Mouse (Mus musculus): ENCODE results near the gene Tpbgl.

Gene Tpbgl

GRCm38 (mm10) chr7:99641245-99641644, 14.3 kb upstream of the Tpbgl start:
- no peak for DNase-seq

- no peak for DNase-seq
These were observed 7.2 kb upstream of the Tpbgl start for GRCm38 (mm10) chr7:99633966-99634665.

DNA sequence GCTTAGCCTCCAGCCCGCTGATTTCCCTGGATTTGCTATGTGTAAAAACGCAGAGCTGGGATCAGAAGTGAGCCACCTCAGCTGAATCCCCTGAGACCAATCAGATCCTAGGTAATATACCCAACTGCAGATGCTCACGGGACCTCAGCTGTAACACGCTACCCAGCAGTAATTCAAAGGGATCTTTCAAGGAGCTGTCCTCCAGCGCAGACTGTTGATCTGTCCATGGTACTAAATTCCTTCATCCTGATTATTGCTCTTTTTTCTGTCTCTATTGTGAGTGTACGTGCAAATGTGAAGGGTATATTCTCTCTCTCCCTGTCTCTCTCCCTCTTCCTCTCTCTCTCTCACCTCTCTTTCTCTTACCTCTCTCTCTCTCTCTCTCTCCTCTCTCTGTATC, 5.4 kb upstream of the Tpbgl start:
- DNase-seq = no peak

DNA sequence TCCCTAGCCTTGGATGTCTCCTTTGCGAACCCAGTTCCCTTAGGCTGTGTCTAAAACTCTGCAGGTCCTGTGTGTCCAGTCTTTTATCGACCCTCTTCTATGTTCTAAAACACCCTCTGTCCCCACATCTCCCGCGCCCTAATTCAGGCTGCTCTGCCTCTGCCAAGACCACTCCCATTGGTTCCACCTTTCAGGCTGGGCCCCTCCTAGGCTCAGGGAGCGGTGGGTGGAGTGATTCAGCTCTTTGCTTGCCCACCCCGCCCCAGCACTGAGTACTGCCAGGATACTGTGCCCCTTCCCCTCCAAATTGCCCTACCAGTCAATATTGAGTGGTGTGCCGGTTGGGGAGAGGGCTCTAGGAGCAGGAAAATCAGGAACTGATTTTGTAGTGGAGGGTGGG, 463 bp upstream of the Tpbgl start:
- DNase-seq = no peak

DNA sequence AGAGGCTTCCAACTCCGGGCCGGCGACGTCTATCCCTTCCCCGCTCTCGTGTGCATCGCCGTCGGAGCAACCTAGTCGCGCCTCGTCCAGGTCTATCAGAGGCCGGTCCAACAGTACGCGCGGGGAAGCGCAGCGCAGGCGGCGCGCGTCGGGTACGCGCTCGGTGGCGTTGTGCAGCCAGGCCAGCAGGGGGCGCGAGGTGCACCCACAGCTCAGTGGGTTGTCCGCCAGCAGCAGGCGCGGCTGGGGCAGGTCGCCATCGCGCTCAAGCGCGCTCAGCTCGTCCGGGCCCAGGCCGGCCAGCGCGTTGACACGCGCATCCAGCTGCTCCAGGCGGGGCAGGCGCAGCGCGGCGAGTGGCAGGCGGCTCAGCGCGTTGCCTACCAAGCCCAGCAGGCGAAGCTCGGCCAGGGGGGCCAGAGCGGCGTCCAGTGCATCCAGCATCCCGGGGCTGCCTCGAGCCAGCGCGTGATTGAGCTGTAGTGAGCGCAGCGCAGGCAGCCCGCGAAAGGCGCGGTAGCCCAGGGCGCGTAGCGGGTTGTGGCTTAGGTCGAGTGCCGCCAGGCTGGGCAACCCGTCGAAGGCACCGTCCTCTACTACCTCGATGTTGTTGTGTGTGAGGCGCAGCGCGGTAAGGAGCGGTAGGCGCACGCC, 1.1 kb downstream of the Tpbgl start:
- peak; percentile 71 for DNase-seq

GRCm38 (mm10) chr7:99618860-99619259, 8.0 kb downstream of the Tpbgl start:
- peak; percentile 27 for DNase-seq

DNA sequence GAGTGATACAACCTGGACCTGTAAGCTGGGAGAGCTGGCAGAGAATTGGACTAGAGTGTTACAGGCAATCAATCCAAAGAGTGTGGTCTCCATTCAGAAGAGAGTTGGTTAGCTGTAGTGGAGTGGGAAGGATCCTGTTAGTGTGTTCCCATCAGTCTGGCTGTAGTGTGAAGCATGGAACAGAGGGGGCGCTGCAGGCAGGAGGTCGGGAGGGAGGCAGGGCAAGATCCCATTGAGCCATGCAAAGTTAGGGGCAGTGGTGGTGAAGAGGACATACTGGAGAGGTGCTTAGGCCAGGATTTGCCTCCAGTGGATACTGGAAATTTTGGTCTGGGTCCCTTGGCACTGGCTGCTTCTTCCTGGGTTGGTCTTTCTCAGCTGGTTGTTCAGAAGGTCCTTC, 8.6 kb downstream of the Tpbgl start:
- no peak for DNase-seq

- DNase-seq = no peak
These were observed 19.3 kb downstream of the Tpbgl start for GRCm38 (mm10) chr7:99607632-99608031.

- DNase-seq = no peak
These were observed 20.1 kb downstream of the Tpbgl start for GRCm38 (mm10) chr7:99606766-99607165.

DNA sequence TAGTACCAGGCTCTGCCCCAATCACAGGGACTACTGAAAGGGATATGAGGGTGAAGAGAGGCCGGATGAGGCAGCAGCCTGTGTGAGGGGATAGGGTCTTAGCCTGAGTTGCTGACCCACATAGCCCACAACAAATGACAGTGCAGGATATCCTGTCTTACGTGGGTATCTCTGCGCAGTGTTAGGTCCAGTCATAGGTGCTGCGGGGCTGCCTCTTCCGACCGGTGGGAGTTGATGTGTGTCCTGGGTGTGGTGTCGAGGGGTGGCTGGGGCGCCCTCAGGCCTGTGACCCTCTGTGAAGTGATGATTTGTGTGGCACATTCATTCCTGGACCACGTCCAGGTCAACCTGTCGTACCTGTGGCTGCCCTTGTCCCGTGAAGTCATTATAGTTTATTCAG, 20.6 kb downstream of the Tpbgl start:
- DNase-seq = no peak

DNA sequence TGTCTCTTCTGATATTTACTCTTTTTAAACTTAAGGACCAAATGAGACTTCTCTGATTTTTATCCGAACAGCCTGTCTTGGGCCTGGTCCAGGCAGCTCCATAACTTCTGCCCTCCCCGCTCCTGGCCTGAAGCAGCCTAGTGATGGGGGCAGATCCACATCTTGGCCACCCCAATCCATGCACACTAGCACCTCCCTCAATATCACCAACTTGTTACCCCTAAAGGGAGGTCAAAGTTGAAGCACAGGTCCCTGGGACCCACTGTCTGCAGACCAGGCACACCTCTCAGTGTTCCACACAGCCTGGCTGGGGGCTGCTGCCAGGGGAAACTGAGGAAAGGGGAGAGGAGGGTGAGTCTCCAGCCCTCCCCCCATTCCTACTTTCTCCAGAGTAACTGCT, 21.8 kb downstream of the Tpbgl start:
- no peak for DNase-seq

GRCm38 (mm10) chr7:99603875-99604662, 22.8 kb downstream of the Tpbgl start:
- DNase-seq = no peak

DNA sequence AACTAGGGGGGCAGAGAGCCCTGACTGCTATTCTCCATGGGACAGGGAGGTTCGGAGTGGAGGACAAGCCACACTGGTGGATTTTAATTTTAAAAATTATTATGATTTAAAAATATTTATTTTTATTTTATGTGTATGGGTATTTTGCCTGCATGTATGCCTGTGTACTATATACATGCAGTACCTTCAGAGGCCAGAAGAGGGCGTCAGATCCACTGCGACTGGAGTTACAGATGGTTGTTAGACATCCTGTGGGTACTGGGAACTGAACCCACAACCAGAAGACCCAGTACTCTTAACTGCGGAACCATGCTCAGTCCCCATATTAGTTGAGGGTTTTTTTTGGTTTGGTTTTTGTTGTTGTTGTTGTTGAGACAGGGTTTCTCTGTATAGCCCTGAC, 28.2 kb downstream of the Tpbgl start:
- no peak for DNase-seq

DNA sequence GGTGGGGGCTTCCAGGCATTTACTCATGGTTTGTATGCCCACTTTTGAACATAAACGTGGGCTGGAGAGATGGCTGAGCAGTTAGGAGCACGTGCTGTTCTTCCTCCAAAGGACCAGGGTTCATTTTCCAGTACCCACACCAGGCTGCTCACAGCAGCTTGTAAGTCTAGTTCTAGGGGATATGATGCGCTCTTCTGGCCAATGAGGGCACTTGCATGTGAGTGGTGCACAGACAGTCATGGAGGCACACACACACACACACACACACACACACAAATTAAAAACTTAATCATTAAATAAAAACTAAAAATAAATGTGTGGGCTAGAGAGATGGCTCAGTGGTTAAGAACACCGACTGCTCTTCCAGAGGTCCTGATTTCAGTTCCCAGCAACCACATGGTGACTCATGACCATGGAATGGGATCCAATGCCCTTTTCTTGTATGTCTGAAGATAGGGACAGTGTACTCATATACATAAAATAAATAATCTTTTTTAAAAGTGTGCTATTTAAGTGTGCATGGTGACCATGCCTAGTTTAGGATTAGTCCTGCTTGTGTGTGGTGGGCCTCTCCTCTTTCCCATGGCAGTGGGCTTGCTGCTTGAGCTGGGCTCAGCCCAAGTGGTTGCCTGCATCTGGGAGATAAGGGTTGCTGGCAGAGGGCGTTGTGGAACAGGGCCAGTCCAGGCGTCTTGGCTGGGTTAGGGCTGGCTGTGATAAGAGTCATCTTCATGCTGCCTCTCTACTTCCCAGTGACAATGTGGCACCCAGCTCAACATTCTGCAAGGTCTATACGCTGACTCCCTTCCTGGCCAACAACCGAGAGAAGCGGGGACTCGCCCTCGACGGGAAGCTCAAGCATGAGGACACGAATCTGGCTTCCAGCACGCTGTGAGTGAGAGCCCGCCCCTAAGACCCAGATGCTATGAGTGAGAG, 32.8 kb downstream of the Tpbgl start:
- DNase-seq = no peak

DNA sequence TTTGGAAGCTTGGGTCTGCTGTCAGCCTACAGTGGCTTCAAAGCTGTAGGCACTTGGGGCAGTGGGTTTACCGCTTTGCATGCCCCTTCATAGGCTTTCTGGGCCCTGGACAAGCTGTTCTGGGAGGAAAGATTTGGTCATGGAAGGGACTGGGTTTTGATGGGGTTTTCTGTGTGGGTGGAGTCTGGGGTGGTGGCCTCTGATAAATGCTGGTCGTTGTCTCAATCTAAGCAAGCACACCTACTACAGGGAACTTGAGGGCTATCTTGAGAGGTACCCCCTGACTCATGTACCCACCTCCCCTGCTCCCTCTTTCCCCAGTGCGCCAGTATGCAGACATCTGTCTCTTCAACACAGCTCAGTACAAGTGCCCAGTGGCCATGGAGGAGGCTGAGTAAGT, 34.2 kb downstream of the Tpbgl start:
- no peak for DNase-seq

GRCm38 (mm10) chr7:99590646-99591045, 36.3 kb downstream of the Tpbgl start:
- no peak for DNase-seq

- peak; percentile 62 for DNase-seq
These were observed 36.8 kb downstream of the Tpbgl start for GRCm38 (mm10) chr7:99590064-99590463.

DNA sequence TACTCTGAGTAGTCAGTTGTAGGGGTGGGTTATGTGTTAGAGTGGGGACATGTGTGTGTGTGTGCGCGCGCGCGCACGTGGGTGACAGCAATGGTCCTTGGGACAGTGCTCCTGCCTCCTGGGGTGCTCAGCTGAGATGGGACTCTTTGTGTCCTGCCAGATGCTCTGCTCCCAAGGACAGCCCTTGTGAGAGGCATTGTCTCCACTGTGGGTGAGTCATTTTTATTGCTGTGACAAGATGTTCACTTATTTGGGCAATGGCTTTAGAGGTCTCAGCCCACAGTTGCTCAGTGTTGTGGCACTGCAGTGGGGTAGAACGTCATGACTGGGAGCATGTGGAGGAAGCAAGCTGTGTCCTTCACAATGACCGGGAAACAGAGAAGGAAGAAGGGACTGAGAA, 40.9 kb downstream of the Tpbgl start:
- DNase-seq = no peak

DNA sequence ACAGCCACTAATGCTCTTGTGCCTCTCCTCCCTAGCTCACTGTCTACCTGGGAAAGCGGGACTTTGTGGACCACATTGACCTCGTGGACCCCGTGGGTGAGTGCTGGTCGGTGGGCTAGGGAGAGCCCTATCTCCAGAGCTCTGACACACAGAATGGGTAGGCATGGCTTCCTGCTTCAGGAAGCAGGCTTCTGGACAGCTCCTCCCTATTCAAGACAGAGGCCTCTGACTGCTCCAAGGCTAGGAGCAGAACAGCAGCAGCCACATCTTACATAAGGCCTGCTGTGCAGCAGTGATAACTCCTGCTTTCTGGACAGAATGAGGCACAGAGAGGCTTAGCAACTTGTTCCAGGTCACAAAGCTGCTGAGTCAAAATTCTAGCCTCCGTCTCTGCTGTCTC, 43.3 kb downstream of the Tpbgl start:
- DNase-seq = no peak

DNA sequence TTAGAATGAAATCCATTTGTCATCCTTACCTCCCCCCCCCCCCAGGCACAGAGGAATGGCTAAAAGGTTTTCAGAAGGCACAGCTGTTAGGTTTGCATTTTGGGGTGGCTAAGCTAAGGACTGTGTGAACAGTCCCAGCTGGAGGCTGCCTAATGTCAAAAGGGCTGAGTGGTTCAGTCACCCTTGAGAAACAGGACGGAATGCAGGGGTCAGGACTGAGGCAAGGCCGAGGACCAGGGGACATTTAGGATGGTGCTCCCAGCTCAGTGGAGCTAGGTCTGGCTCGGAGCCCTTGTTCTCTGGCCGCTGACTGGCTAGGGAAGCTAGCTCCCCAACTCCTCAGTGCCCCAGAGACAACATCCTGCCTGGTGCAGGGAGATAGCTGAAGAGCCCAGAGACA, 44.0 kb downstream of the Tpbgl start:
- no peak for DNase-seq

GRCm38 (mm10) chr7:99582306-99582705, 44.6 kb downstream of the Tpbgl start:
- no peak for DNase-seq

DNA sequence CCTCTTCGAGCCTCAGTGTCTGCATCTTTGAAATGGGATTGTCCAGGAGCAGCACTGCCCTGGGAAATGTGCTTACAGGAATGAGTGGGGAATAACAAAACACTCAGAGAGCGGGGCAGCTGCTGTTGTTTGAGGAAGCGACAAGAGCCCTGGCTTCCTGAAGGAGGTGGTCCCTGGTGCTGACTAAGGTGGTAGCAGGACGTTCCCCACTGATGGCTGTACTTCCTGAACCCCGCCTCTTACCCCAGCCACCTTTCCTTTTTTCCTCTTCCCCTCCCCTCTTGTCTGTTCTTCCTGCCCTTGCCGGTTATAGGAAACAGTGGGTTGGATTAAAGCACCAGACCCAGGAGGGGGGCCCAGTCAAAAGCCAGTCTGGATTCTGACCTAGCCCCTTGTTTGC, 46.7 kb downstream of the Tpbgl start:
- DNase-seq = no peak

All from cerebellum, adult 11-12 months (tissue).